Mouse (Mus musculus): Measurements from ENCODE around the gene Fabp6. TPM values are rescaled to one million over a fixed set of nuclear protein-coding genes. Genes with fewer than 3 reads are reported as not detected.
A peak's percentile ranks its signal among the peaks of the same experiment; 100 is the strongest.

The Fabp6 gene
- total and polyA plus RNA-seq, 3 experiments = not detected

- Histone ChIP-seq H3K4me1 (ENCODE audit: control insufficient read depth in 1 of 2, insufficient read depth in 2 of 2) (no peaks in the 10 kb centered on the region), H3K4me3 (replicated peaks in 1 of 3; ENCODE audit: low read depth in 2 of 3, low read length in 2 of 3, poor library complexity in 1 of 3) (no peak overlapping the region), H3K36me3 (replicated peaks in 1 of 2; ENCODE audit: control insufficient read depth in 1 of 2, insufficient read depth in 1 of 2, low read length in 1 of 2) (no peaks in the 10 kb centered on the region), H3K27ac (ENCODE audit: insufficient read depth, low read depth) (no peak overlapping the region), H3K4me2 (ENCODE audit: insufficient read depth, low read depth, poor library complexity, severe bottlenecking) (no peak overlapping the region), H3K9ac (ENCODE audit: insufficient read depth, low read depth) (no peak overlapping the region), H3K27me3 (replicated peaks) (no peaks in the 10 kb centered on the region), H3K9me3 (replicated peaks; ENCODE audit: low read length) (no peaks in the 10 kb centered on the region), H3K79me2 (replicated peaks; ENCODE audit: control insufficient read depth, extremely low read depth, insufficient read depth, poor library complexity, severe bottlenecking) (no peaks in the 10 kb centered on the region)
- DNase-seq (ENCODE audit: extremely low read depth) = no peak
- TF ChIP-seq CTCF (conservative IDR thresholded peaks at IDR 0.05 in 1 of 2, IDR thresholded peaks at IDR 0.05 in 1 of 2; ENCODE audit: low read depth in 2 of 2, low read length in 2 of 2) (0 out of 4 replicates have a peak, but pooled peaks of 1 of the 2 experiments have one; percentile 6), RCOR1 (conservative IDR thresholded peaks at IDR 0.05; ENCODE audit: low read depth, low read length) (no peak)
- dilution Hi-C loops (cut with MboI; ENCODE audit: extremely low pct_ligation_motif_present, extremely low pct_unique_long_range_greater_than_20kb, low sequenced_read_pairs) (no loop called here), in situ Hi-C loops (cut with MboI; ENCODE audit: low pct_ligation_motif_present, low pct_unique_long_range_greater_than_20kb, low sequenced_read_pairs) (no loop called here)
These were observed 2.9 kb upstream of the Fabp6 start for GRCm38 (mm10) chr11:43604207-43604606.

GRCm38 (mm10) chr11:43589530-43590072 lies 11.7 kb downstream of the Fabp6 start:
- Histone ChIP-seq H3K4me1 (ENCODE audit: control insufficient read depth in 1 of 2, insufficient read depth in 2 of 2) (peaks cover 1 to 5% of the 10 kb centered on the region in 2 experiments; a peak in 2 of 4 replicates), H3K9me3 (replicated peaks; ENCODE audit: low read length) (no peaks in the 10 kb centered on the region), H3K27me3 (replicated peaks) (no peaks in the 10 kb centered on the region), H3K36me3 (replicated peaks in 1 of 2; ENCODE audit: control insufficient read depth in 1 of 2, insufficient read depth in 1 of 2, low read length in 1 of 2) (no peaks in the 10 kb centered on the region), H3K79me2 (replicated peaks; ENCODE audit: control insufficient read depth, extremely low read depth, insufficient read depth, poor library complexity, severe bottlenecking) (no peaks in the 10 kb centered on the region), H3K4me2 (ENCODE audit: insufficient read depth, low read depth, poor library complexity, severe bottlenecking) (no peak overlapping the region), H3K9ac (ENCODE audit: insufficient read depth, low read depth) (no peak overlapping the region), H3K4me3 (replicated peaks in 1 of 3; ENCODE audit: low read depth in 2 of 3, low read length in 2 of 3, poor library complexity in 1 of 3) (no peak overlapping the region), H3K27ac (ENCODE audit: insufficient read depth, low read depth) (no peak overlapping the region)
- no peak for DNase-seq (ENCODE audit: extremely low read depth)
- TF ChIP-seq IRF4 (IDR thresholded peaks at IDR 0.05; ENCODE audit: low read depth, low read length) = no peak
- TF ChIP-seq ZC3H11A (IDR thresholded peaks at IDR 0.05; ENCODE audit: low read depth, low read length) = no peak
- no peak for TF ChIP-seq NELFE (IDR thresholded peaks at IDR 0.05; ENCODE audit: low read depth, low read length)
- TF ChIP-seq ETS1 (conservative IDR thresholded peaks at IDR 0.05; ENCODE audit: low read depth, low read length) = no peak
- no peak for TF ChIP-seq MAX (IDR thresholded peaks at IDR 0.05; ENCODE audit: low read length)
- TF ChIP-seq UBTF (IDR thresholded peaks at IDR 0.05; ENCODE audit: low read depth, low read length) = no peak
- no peak for TF ChIP-seq CTCF (conservative IDR thresholded peaks at IDR 0.05 in 1 of 2, IDR thresholded peaks at IDR 0.05 in 1 of 2; ENCODE audit: low read depth in 2 of 2, low read length in 2 of 2)
- TF ChIP-seq TCF12 (IDR thresholded peaks at IDR 0.05; ENCODE audit: low read depth, low read length) = no peak
- no peak for TF ChIP-seq EP300 (IDR thresholded peaks at IDR 0.05; ENCODE audit: low read length)
- TF ChIP-seq PAX5 (IDR thresholded peaks at IDR 0.05; ENCODE audit: low read length) = no peak
- TF ChIP-seq E2F4 (IDR thresholded peaks at IDR 0.05; ENCODE audit: insufficient replicate concordance, low read depth, low read length) = no peak
- TF ChIP-seq SMC3 (IDR thresholded peaks at IDR 0.05; ENCODE audit: low read depth, low read length) = no peak
- TF ChIP-seq HCFC1 (IDR thresholded peaks at IDR 0.05; ENCODE audit: low read depth, low read length) = no peak
- TF ChIP-seq MAFK (IDR thresholded peaks at IDR 0.05; ENCODE audit: insufficient replicate concordance, low read length) = no peak
- TF ChIP-seq RCOR1 (conservative IDR thresholded peaks at IDR 0.05; ENCODE audit: low read depth, low read length) = no peak
- no peak for TF ChIP-seq MXI1 (IDR thresholded peaks at IDR 0.05; ENCODE audit: low read depth, low read length)
- dilution Hi-C loops (cut with MboI; ENCODE audit: extremely low pct_ligation_motif_present, extremely low pct_unique_long_range_greater_than_20kb, low sequenced_read_pairs) (no loop called here), in situ Hi-C loops (cut with MboI; ENCODE audit: low pct_ligation_motif_present, low pct_unique_long_range_greater_than_20kb, low sequenced_read_pairs) (loop anchor here (5.0 kb wide), 1 partner anchor 97 kb away; no protein-coding TSS in a partner anchor)

All from CH12.LX (cell line).